Comparison of ENCODE assay signal across 13 mouse cellular contexts in the genomic region with DNA sequence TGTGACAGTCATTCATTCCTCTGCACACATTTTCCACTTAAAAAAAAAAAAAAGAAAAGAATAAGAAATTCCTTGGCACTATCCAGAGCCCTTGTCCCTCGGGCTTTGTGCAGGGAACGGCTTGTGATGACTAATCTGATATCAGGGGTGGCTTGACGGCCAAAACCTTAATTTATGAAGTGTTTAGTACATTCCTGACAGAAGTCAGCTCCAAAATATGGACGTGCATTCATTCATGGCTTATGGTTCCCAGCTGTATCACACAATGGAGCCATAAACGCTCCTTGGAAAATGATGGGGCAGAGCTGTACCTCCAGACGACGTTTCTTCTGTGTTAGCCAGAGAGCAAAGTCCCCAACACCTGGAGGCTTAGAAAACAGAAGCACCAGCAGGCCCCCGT.
DNase-seq lines count a peak whose midpoint lies in the region; ATAC-seq lines count a peak whose summit lies in the region.
"Had no signal": no experiment of that assay in that cellular context is flagged by ENCODE, and none has a peak within 500 bp of the region (broad histone marks: within the 10 kb centered on the region; RNA-seq: fewer than 3 reads in every experiment).

No protein-coding gene starts in this region.

- H3K27me3 ChIP-seq in heart, embryonic 11.5 days (ENCODE audit: control insufficient read depth, insufficient read depth, low read length), result no peaks in the 10 kb centered on the region
- H3K27me3 ChIP-seq: heart, embryonic 13.5 days had no signal

- H3K4me3 ChIP-seq in heart, embryonic 11.5 days (ENCODE audit: low read depth, low read length), result no peak overlapping the region
- H3K4me3 ChIP-seq: heart, embryonic 13.5 days had no signal

- no peaks in the 10 kb centered on the region for H3K4me1 ChIP-seq in heart, embryonic 11.5 days (ENCODE audit: control insufficient read depth, insufficient read depth, low read length)
- H3K4me1 ChIP-seq: heart, embryonic 13.5 days had no signal

- no peaks in the 10 kb centered on the region for H3K36me3 ChIP-seq in heart, embryonic 11.5 days (ENCODE audit: control insufficient read depth, insufficient read depth, low read length)
- H3K36me3 ChIP-seq: heart, embryonic 13.5 days had no signal

- intact Hi-C loops in heart, postnatal 25 days (cut with DNase I), result no loop called here

- no peak overlapping the region for H3K27ac ChIP-seq in heart, embryonic 11.5 days (ENCODE audit: low read depth, low read length)
- H3K27ac ChIP-seq: heart, embryonic 13.5 days had no signal

- 56% methylated on average over 8 of the region's 8 CpGs for WGBS in heart, embryonic 11.5 days (ENCODE audit: insufficient replicate concordance)

- DNase-seq in heart, adult 11 months, result peak; percentile 94
- DNase-seq in testis, postnatal 14 days (ENCODE audit: low spot score), result peak; percentile 17
- DNase-seq in testis, postnatal 10 days (ENCODE audit: low spot score), result no peak
- peak; percentile 4 for DNase-seq in heart, postnatal 25 days (ENCODE audit: low spot score)
- DNase-seq in embryo, embryonic 9.5 days (ENCODE audit: extremely low spot score), result no peak
- no peak for DNase-seq in layer of hippocampus, postnatal 36 days
- DNase-seq: adrenal gland, adult 2 months; forebrain, postnatal 0 days; kidney, adult 8-10 months; right cerebral cortex, postnatal 25 days had no signal

- ATAC-seq in heart, embryonic 11.5 days (replicated peaks; ENCODE audit: insufficient number of reproducible peaks, low FRiP score, low TSS enrichment), result no peak
- ATAC-seq: forebrain, postnatal 0 days; hindbrain, embryonic 16.5 days had no signal

- H3K9me3 ChIP-seq in heart, embryonic 11.5 days (replicated peaks; ENCODE audit: control insufficient read depth, low read length), result no peaks in the 10 kb centered on the region
- H3K9me3 ChIP-seq: heart, embryonic 13.5 days had no signal

- H3K4me2 ChIP-seq in heart, embryonic 11.5 days, result no peak overlapping the region
- H3K4me2 ChIP-seq: heart, embryonic 13.5 days had no signal

- no peak overlapping the region for H3K9ac ChIP-seq in heart, embryonic 11.5 days (ENCODE audit: low read depth, low read length)
- H3K9ac ChIP-seq: forebrain, postnatal 0 days; heart, embryonic 13.5 days had no signal

Comparison
In these comparisons a context has a peak if more than half of its experiments do, and no peak if none do; other contexts are left out.
1. DNase-seq: peak in heart, adult 11 months (single experiment), testis, postnatal 14 days (single experiment) and heart, postnatal 25 days (single experiment); none in testis, postnatal 10 days (single experiment), embryo, embryonic 9.5 days (single experiment) and layer of hippocampus, postnatal 36 days (0 of 2).